Mouse (Mus musculus): ENCODE results near the gene Slc26a9.

GRCm38 (mm10) chr1:131794591-131794990, 50.8 kb downstream of the Slc26a9 start:
- TF ChIP-seq GATA1 (IDR thresholded peaks at IDR 0.05; ENCODE audit: borderline replicate concordance, low read length): no peak
- TF ChIP-seq FLI1 (IDR thresholded peaks at IDR 0.05; ENCODE audit: low read length): no peak

Data from megakaryocyte, embryonic 14.5 days (primary cell).